Mouse (Mus musculus) olfactory bulb, adult 2 months (tissue): ENCODE measurements around the gene Col23a1.

ENCODE experiments used
- CTCF ChIP-seq: fragments of 200-500 bp; IDR thresholded peaks from 2 replicates; pipeline ENCODE4 v1.5.1; 2012; ENCODE audit warnings: low read depth, mild to moderate bottlenecking, low read length, moderate library complexity; ENCODE audit not compliant: insufficient read depth
- POLR2A ChIP-seq: fragments of 200-500 bp; IDR thresholded peaks from 2 replicates; pipeline ENCODE4 v1.6.1; 2012; ENCODE audit warnings: mild to moderate bottlenecking, low read depth, low read length, moderate library complexity; ENCODE audit not compliant: insufficient read depth

- TF ChIP-seq CTCF (no peak), POLR2A (no peak)
Observed at GRCm38 (mm10) chr11:51371926-51372325, 82.2 kb downstream of the Col23a1 start.
